Mouse (Mus musculus) spleen, adult 2 months (tissue): ENCODE measurements around the gene Rhbdl3. TPM values are rescaled to one million over a fixed set of nuclear protein-coding genes. Genes with fewer than 3 reads are reported as not detected.

Experiments
- DNase-seq, 2 experiments: peaks; one replicate each; pipeline versions ENCODE4 v3.0.0 to v3.0.0-alpha.2; 2012 to 2021; ENCODE audit warnings: low spot score in 2 of 2, low read depth in 1 of 2
- H3K27ac ChIP-seq: fragments of 200-500 bp; 2 replicates; pipeline ENCODE4 v1.5.1; 2012; ENCODE audit warnings: low read length, inconsistent platforms; ENCODE audit not compliant: insufficient read depth
- H3K27me3 ChIP-seq: fragments of 200-500 bp; 2 replicates; pipeline ENCODE4 v1.6.1; 2012; ENCODE audit warnings: mild to moderate bottlenecking, moderate library complexity, low read length, inconsistent platforms; ENCODE audit not compliant: control insufficient read depth, insufficient read depth
- H3K36me3 ChIP-seq: fragments of 200-500 bp; 2 replicates; pipeline ENCODE4 v1.6.1; 2012; ENCODE audit warnings: mild to moderate bottlenecking, low read length, inconsistent platforms; ENCODE audit not compliant: control insufficient read depth, insufficient read depth
- H3K4me1 ChIP-seq: fragments of 200-500 bp; 2 replicates; pipeline ENCODE4 v1.6.1; 2011; ENCODE audit warnings: inconsistent platforms; ENCODE audit not compliant: control insufficient read depth, insufficient read depth, insufficient read length
- H3K4me3 ChIP-seq: fragments of 200-500 bp; 2 replicates; pipeline ENCODE4 v1.5.1; 2011; ENCODE audit warnings: mild to moderate bottlenecking, inconsistent platforms; ENCODE audit not compliant: insufficient read depth, insufficient read length; ENCODE audit errors: extremely low read depth
- CTCF ChIP-seq: fragments of 200-500 bp; IDR thresholded peaks from 2 replicates; pipeline ENCODE4 v1.5.1; 2011; ENCODE audit warnings: mild to moderate bottlenecking, inconsistent platforms; ENCODE audit not compliant: insufficient read depth, insufficient read length, insufficient replicate concordance; ENCODE audit errors: extremely low read depth
- POLR2A ChIP-seq: fragments of 200-500 bp; IDR thresholded peaks from 2 replicates; pipeline ENCODE4 v1.6.1; 2011; ENCODE audit warnings: low read depth, low read length, inconsistent platforms
- WGBS: fragments of 180-500 bp; shearing (Covaris S2); methylation state at CpG from one replicate; pipeline ENCODE4 v1.1.7; 2018; 5-methylcytosine and 5-hydroxymethylcytosine counted together
- polyA plus RNA-seq: library from polyadenylated mRNA; depleted of rRNA; stranded (reverse); fragments of >200 nt; gene quantifications from 2 replicates; pipeline ENCODE4 v1.2.3, GENCODE M21; 2012

Gene Rhbdl3
- polyA plus RNA-seq, 1 experiment: 2.9 TPM

GRCm38 (mm10) chr11:80301316-80302045 is 769 bp downstream of the Rhbdl3 start:
- Histone ChIP-seq H3K4me3 (peak overlapping the region; percentile 52), H3K27ac (no peak overlapping the region; the same call in 1 of the 2 replicates), H3K36me3 (no peaks in the 10 kb centered on the region), H3K4me1 (peaks cover 11% of the 10 kb centered on the region), H3K27me3 (peaks cover 15% of the 10 kb centered on the region)
- TF ChIP-seq CTCF (no peak), POLR2A (no peak)
- peak in 1 of 2 experiments; percentile 7 for DNase-seq
- WGBS: under 1% methylated on average over 53 of the region's 53 CpGs

- Histone ChIP-seq H3K27me3 (peaks cover 15% of the 10 kb centered on the region), H3K36me3 (no peaks in the 10 kb centered on the region), H3K4me3 (peak overlapping the region; percentile 52), H3K27ac (no peak overlapping the region), H3K4me1 (peaks cover 11% of the 10 kb centered on the region)
- TF ChIP-seq CTCF (no peak), POLR2A (no peak)
- no peak for DNase-seq
- WGBS: 3% methylated on average over 9 of the region's 9 CpGs
Measured at GRCm38 (mm10) chr11:80302046-80302390, 1.3 kb downstream of the Rhbdl3 start.

- H3K27ac ChIP-seq: no peak overlapping the region
- no peaks in the 10 kb centered on the region for H3K36me3 ChIP-seq
- peaks cover 15% of the 10 kb centered on the region for H3K27me3 ChIP-seq
- peak; percentile 52 to 62 for DNase-seq
- 6% methylated on average over 11 of the region's 11 CpGs for WGBS
- TF ChIP-seq POLR2A (no peak), CTCF (no peak)
- peaks cover 11% of the 10 kb centered on the region for H3K4me1 ChIP-seq
- H3K4me3 ChIP-seq: peak overlapping the region; percentile 52; the same call in 1 of the 2 replicates
Measured at GRCm38 (mm10) chr11:80302536-80302935, 1.8 kb downstream of the Rhbdl3 start.

- DNase-seq: no peak
- peaks cover 14% of the 10 kb centered on the region for H3K27me3 ChIP-seq
- no peak overlapping the region for H3K27ac ChIP-seq
- no peak overlapping the region for H3K4me3 ChIP-seq
- peaks cover 11% of the 10 kb centered on the region for H3K4me1 ChIP-seq
- WGBS: 91% methylated on average over 3 of the region's 3 CpGs
- H3K36me3 ChIP-seq: no peaks in the 10 kb centered on the region
- TF ChIP-seq CTCF: no peak
- no peak for TF ChIP-seq POLR2A
Measured at GRCm38 (mm10) chr11:80303746-80304145, 3.0 kb downstream of the Rhbdl3 start.

GRCm38 (mm10) chr11:80304846-80305245 is 4.1 kb downstream of the Rhbdl3 start:
- H3K4me1 ChIP-seq: peaks cover 11% of the 10 kb centered on the region
- no peak overlapping the region for H3K27ac ChIP-seq
- peaks cover 14% of the 10 kb centered on the region for H3K27me3 ChIP-seq
- TF ChIP-seq POLR2A (no peak), CTCF (no peak)
- H3K4me3 ChIP-seq: no peak overlapping the region
- WGBS: 84% methylated on average over 10 of the region's 10 CpGs
- no peak for DNase-seq
- H3K36me3 ChIP-seq: no peaks in the 10 kb centered on the region

GRCm38 (mm10) chr11:80308537-80308936 is 7.8 kb downstream of the Rhbdl3 start:
- Histone ChIP-seq H3K4me3 (no peak overlapping the region), H3K36me3 (no peaks in the 10 kb centered on the region), H3K4me1 (no peaks in the 10 kb centered on the region), H3K27me3 (no peaks in the 10 kb centered on the region), H3K27ac (no peak overlapping the region)
- 69% methylated on average over 6 of the region's 6 CpGs for WGBS
- DNase-seq: no peak
- TF ChIP-seq CTCF: no peak
- no peak for TF ChIP-seq POLR2A

GRCm38 (mm10) chr11:80311271-80311670 is 10.6 kb downstream of the Rhbdl3 start:
- Histone ChIP-seq H3K4me3 (no peak overlapping the region), H3K36me3 (no peaks in the 10 kb centered on the region), H3K27me3 (no peaks in the 10 kb centered on the region), H3K4me1 (no peaks in the 10 kb centered on the region), H3K27ac (no peak overlapping the region)
- TF ChIP-seq POLR2A (no peak), CTCF (no peak)
- WGBS: 83% methylated on average over 4 of the region's 4 CpGs
- no peak for DNase-seq
